Mouse (Mus musculus) erythroblast, embryonic 14.5 days (primary cell): ENCODE data around the gene Zfp799. TPM values are rescaled to one million over a fixed set of nuclear protein-coding genes. Genes with fewer than 3 reads are reported as not detected.

Source experiments
- H3K27me3 ChIP-seq: 2 replicates; pipeline ENCODE4 v1.6.1; 2012; ENCODE audit warnings: inconsistent platforms; ENCODE audit not compliant: control insufficient read depth
- H3K36me3 ChIP-seq: 2 replicates; pipeline ENCODE4 v1.6.1; 2012; ENCODE audit warnings: mild to moderate bottlenecking, inconsistent platforms; ENCODE audit not compliant: control insufficient read depth
- H3K4me1 ChIP-seq: 2 replicates; pipeline ENCODE4 v1.6.1; 2012; ENCODE audit warnings: inconsistent platforms; ENCODE audit not compliant: control insufficient read depth
- H3K4me3 ChIP-seq: replicated peaks from 2 replicates; pipeline ENCODE3; 2012; ENCODE audit warnings: moderate library complexity, mild to moderate bottlenecking, inconsistent platforms
- H3K9me3 ChIP-seq: 2 replicates; pipeline ENCODE4 v1.6.1; 2012; ENCODE audit warnings: low read length, inconsistent platforms, mixed read lengths; ENCODE audit not compliant: control insufficient read depth
- GATA1 ChIP-seq: IDR thresholded peaks from 2 replicates; pipeline ENCODE4 v1.6.1; 2012; ENCODE audit warnings: low read length, inconsistent platforms, mixed read lengths
- TAL1 ChIP-seq: IDR thresholded peaks from 3 replicates; pipeline ENCODE4 v1.6.1; 2012; ENCODE audit warnings: low read length, inconsistent platforms, mixed read lengths
- polyA plus RNA-seq: library from polyadenylated mRNA; stranded (reverse); fragments of >175 nt; gene quantifications from 2 replicates; pipeline ENCODE4 v1.2.3, GENCODE M21; 2012

Zfp799 gene
- polyA plus RNA-seq, 1 experiment, result not detected

DNA sequence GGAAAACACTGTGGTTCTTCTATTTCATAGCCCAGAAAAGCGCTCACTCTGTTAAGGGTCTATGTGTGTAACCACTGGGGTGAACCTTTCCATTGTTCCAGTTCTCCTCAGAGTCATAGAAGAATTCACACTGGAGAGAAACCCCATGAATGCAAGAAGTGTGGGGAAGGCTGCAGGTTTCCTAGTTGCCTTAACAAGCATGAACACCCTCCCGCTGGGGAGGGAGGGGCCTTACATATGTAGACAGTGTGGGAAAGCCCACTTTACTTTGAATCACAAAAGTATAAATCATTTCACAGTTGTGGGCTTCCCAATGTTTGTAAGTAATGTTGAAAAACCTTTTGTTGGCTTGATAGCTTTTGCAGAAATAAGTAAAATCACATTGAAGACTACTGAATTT lies 11.3 kb upstream of the Zfp799 start:
- Histone ChIP-seq H3K9me3 (no peaks in the 10 kb centered on the region), H3K4me1 (no peaks in the 10 kb centered on the region), H3K4me3 (no peak overlapping the region), H3K27me3 (no peaks in the 10 kb centered on the region), H3K36me3 (no peaks in the 10 kb centered on the region)
- TF ChIP-seq GATA1 (no peak), TAL1 (no peak)

DNA sequence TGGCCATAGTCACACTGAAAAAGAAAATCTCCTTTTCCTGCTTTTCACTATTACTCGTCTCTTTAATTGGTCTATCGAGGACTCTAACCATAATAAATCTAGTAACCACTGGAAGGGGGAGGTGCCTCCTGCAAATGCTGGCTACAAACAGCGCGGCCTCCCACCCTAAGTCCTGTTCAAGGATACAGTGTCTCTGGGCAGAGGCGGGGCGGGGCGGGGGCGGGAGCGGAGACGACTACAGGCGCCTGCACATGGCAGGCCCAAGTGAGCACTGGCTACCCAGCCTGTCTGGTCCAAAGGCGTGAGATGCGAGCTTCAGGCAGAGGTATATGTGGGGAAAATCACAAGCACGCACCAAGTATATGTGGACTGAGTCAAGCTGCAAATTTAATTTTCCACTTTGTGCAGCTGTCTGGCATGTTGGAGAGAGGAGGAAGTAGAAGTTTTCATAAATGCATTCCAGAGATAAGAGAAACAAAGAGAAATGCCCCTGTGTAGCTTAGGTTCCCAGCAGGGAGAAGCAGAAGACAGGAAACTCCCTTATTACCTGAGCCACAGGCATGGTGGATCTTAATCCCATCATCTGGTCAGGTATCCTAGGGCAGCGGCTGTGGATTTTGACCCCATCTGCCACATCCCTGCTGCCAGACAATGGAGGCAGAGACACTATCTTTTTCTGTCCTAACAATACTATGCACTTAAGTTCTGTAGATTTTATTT lies 9.2 kb upstream of the Zfp799 start:
- H3K27me3 ChIP-seq, result no peaks in the 10 kb centered on the region
- TF ChIP-seq TAL1 (no peak), GATA1 (no peak)
- H3K4me3 ChIP-seq, result no peak overlapping the region
- H3K36me3 ChIP-seq, result no peaks in the 10 kb centered on the region
- no peaks in the 10 kb centered on the region for H3K9me3 ChIP-seq
- no peaks in the 10 kb centered on the region for H3K4me1 ChIP-seq

DNA sequence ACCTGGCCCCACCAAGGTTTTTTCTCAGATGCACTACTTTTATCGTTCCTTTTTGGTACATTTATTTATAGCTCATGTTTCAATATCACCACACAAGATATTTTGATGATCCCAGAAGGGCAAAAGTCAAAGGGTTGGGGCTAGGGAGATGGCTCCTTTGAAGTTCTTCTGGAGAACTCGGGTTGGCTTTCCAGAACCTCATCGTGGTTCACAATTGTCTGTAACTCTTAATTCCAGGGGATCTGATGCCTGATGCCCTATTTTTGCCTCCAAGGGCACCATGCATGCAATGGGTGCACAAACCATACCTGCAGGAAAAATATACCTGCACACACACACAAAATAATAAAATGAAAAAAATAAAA lies 339 bp upstream of the Zfp799 start:
- peak overlapping the region; percentile 79 for H3K4me3 ChIP-seq
- no peaks in the 10 kb centered on the region for H3K9me3 ChIP-seq
- no peak for TF ChIP-seq TAL1
- TF ChIP-seq GATA1, result no peak
- no peaks in the 10 kb centered on the region for H3K36me3 ChIP-seq
- H3K4me1 ChIP-seq, result peaks cover 14% of the 10 kb centered on the region
- no peaks in the 10 kb centered on the region for H3K27me3 ChIP-seq

- H3K27me3 ChIP-seq, result no peaks in the 10 kb centered on the region
- H3K9me3 ChIP-seq, result no peaks in the 10 kb centered on the region
- TF ChIP-seq TAL1 (no peak), GATA1 (no peak)
- H3K4me1 ChIP-seq, result no peaks in the 10 kb centered on the region
- H3K36me3 ChIP-seq, result peaks cover 22% of the 10 kb centered on the region
- no peak overlapping the region for H3K4me3 ChIP-seq
Measured at GRCm38 (mm10) chr17:32816074-32816784, 13.8 kb downstream of the Zfp799 start.

DNA sequence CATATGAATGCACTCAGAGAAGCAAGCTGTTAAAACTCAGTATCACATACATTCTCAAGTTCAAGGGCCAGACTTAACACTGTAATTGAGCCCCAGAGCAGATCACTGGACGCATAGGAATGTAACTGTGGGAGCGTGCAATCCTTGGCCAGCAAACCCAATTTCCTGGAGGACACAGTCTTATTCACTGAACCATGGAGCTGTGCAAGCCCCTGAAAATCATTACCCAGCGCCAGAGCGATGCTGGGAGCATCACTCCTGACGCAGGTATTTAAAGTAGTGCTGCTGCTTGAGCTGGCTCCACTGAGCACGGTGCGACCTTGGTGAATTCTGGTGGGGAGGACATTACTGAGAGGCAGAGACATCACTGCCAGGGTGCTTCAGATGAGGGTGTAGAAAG lies 15.9 kb downstream of the Zfp799 start:
- H3K9me3 ChIP-seq, result no peaks in the 10 kb centered on the region
- H3K27me3 ChIP-seq, result peaks cover 17% of the 10 kb centered on the region
- TF ChIP-seq GATA1, result no peak
- TF ChIP-seq TAL1, result no peak
- H3K36me3 ChIP-seq, result peaks cover 5% of the 10 kb centered on the region
- H3K4me1 ChIP-seq, result no peaks in the 10 kb centered on the region
- no peak overlapping the region for H3K4me3 ChIP-seq

DNA sequence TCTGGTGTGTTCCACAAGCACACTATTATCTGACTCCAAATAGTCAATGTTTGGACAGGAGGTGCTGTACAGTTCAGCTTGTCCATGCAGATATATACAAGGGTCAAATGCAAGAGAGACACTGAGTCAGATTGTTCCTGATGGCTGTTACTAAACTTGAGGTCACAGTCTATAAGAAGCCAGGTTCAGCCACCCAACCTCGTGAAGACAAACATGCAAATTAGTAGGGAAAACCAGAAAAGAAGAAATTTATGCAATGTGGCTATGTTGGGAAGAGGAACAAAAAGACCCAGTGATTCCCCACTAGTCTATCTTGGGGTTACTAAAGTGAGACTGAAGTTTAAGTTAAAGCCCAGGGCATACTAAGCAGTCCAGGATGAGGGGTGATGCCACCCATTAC lies 19.4 kb downstream of the Zfp799 start:
- H3K4me3 ChIP-seq, result no peak overlapping the region
- H3K36me3 ChIP-seq, result no peaks in the 10 kb centered on the region
- no peak for TF ChIP-seq GATA1
- TF ChIP-seq TAL1, result no peak
- no peaks in the 10 kb centered on the region for H3K4me1 ChIP-seq
- no peaks in the 10 kb centered on the region for H3K9me3 ChIP-seq
- H3K27me3 ChIP-seq, result peaks cover 26% of the 10 kb centered on the region

- Histone ChIP-seq H3K9me3 (no peaks in the 10 kb centered on the region), H3K27me3 (peaks cover 26% of the 10 kb centered on the region), H3K4me3 (no peak within 1 kb of the TSS), H3K36me3 (no peaks in the 10 kb centered on the region), H3K4me1 (no peaks in the 10 kb centered on the region)
- no peak for TF ChIP-seq GATA1
- no peak for TF ChIP-seq TAL1
Measured at GRCm38 (mm10) chr17:32809544-32810374, 20.3 kb downstream of the Zfp799 start, which contains the start of gene Zfp811. Gene Zfp811 (minus strand): TSS chr17:32809931.

- TF ChIP-seq TAL1 (no peak), GATA1 (no peak)
- Histone ChIP-seq H3K36me3 (no peaks in the 10 kb centered on the region), H3K27me3 (peaks cover 26% of the 10 kb centered on the region), H3K9me3 (no peaks in the 10 kb centered on the region), H3K4me1 (no peaks in the 10 kb centered on the region), H3K4me3 (no peak overlapping the region)
Measured at GRCm38 (mm10) chr17:32808921-32809320, 21.1 kb downstream of the Zfp799 start.

GRCm38 (mm10) chr17:32789244-32789643 lies 40.8 kb downstream of the Zfp799 start:
- Histone ChIP-seq H3K9me3 (no peaks in the 10 kb centered on the region), H3K36me3 (peaks cover 27% of the 10 kb centered on the region), H3K4me3 (peak overlapping the region; percentile 93), H3K27me3 (no peaks in the 10 kb centered on the region), H3K4me1 (peaks cover 27% of the 10 kb centered on the region)
- no peak for TF ChIP-seq TAL1
- no peak for TF ChIP-seq GATA1
